Mouse (Mus musculus) lung, postnatal 10 days (tissue): ENCODE measurements at regions not wholly inside any gene's neighbourhood (a gene's known extent, or its start where the extent isn't known, plus 50 kb on each side); places are given as distances from the start of the nearest gene placed in this dataset.
A peak's percentile ranks its signal among the peaks of the same experiment; 100 is the strongest.
"Not testable (repeated sequence)": the region's sequence is repeated elsewhere in the genome, so short reads cannot be mapped to it uniquely, and the experiment has no call there.

ENCODE experiments used
- DNase-seq: peaks from one replicate; pipeline ENCODE4 v3.0.0; 2021

DNA sequence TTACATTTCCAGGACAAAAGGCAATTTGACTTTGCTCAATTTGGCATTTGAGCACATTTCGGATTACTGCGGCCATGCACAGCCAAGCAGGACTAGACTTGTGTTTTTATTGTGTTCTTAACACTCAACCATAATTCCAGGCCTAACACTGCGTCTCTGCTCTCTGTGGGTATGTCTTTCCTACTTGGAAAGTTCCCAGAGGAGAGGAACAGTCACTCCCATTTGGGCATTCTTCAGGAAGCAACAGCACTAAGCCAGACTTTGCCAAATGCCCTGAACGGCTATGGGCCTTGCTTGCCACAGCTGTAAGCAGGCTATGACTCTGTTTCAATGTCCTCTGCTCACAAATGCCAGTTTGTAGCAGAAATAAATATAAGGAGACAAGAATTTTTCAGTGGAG, 56.5 kb upstream of the Pdk3 start:
- peak; percentile 2 for DNase-seq

DNA sequence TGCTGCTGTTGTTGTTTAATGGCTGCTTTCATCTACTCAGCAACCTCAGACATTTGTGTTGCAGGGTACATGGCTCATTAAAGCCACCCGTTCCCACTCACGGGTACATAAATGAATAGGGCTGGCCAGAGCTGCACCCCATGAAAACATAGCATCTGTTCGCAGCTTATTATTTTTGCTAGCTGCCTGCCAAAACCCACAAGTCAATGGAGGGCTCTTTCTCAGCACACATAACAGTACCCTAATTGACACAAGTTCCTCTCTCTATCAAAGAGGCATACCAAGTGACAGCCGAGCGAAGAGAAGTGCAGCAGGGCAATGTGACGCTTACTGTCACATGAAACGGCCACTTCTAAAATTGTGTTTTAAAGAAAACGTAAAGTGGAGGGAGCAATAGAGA, 57.0 kb upstream of the Pdk3 start:
- no peak for DNase-seq

GRCm38 (mm10) chrX:93889394-93890042, 57.5 kb upstream of the Pdk3 start:
- peak; percentile 82 for DNase-seq

GRCm38 (mm10) chrX:93896838-93897820, 65.1 kb upstream of the Pdk3 start:
- no peak for DNase-seq

- DNase-seq, result no peak
Measured at GRCm38 (mm10) chrX:93903209-93903608, 65.2 kb upstream of the AU015836 start.

DNA sequence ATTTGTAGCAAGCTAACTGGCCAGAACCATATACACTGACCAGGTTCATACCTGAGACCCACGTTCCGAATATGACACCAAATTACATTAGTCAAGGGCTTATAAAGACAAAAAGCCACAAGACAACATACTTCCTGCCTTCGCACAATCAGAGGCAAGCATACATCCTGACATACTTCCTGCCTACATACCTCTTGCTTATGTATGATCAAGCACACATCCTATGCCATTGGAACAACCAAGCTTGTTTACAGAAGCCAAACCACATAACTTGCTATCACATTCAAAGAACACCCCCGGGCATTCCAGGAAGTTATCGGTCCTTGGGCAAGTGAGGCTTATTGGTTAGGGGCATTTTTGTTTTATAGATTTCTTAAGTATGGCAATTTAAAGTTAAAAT, 62.9 kb upstream of the AU015836 start:
- DNase-seq, result no peak

- DNase-seq, result peak; percentile 57
Measured at GRCm38 (mm10) chrX:93911087-93911840, 57.2 kb upstream of the AU015836 start.

DNA sequence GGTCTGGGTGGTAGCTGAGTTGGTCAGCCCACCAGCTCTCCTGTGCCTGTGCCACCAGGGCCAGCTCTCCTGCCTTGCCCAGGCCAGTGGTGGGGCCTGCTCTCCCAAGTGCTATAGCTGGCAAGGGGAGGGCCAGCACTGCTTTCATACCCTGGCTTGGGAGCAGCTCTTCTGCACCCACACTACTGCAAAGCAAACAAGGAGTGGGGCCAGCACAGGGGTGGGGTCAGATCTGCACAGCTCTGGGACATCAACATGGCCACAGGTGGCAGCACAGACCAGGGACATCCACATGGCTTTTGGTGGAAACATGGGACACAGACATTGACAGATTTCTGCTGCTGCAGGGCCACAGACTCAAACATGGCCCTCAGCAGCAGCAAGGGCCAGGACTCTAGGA, 52.9 kb upstream of the AU015836 start:
- DNase-seq, result no peak

DNA sequence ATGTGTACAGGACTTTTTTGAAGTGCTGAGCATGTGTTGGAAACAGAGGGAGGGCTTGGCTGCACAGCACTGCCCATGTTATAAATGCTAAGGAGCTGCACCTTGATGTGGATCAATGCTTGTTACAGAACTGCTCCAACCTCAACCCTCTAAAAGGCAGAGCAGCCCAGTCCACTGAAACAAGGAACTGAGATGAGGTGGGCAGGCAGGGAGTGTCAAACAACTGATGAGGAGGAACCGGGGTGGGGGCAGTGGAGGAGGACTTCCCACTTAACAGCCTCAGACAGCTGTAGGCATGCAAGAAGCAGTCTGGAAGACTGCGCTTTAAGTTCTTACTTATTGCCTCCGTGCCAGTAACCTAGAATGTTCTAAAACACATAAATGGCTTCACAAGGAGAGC, 51.1 kb upstream of the AU015836 start:
- DNase-seq, result not testable (repeated sequence)
